In the genomic region with DNA sequence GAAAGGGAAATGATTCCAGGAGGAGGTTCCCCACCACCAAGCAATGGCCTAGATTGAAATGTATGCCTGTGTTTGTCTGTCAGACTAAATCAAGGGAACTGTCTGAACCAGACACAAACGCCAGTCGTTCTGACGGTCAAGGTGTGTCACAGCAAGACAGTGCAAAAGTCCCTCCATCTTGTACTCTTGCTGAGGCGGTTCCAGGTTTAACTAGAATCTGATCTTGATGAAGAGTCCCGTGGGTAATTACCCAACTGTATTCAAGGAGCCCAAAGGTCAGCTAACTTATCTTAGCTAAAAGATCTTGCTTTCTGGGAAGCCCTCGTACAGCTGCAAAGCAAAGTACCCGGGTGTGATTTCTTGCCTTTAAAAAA, we compare ENCODE assay signal across 8 mouse cellular contexts. TPM values are rescaled to one million over a fixed set of nuclear protein-coding genes. Genes with fewer than 3 reads are reported as not detected.
DNase-seq lines count a peak whose midpoint lies in the region; ATAC-seq and TF ChIP-seq lines count a peak whose summit lies in the region.

No protein-coding gene starts in this region.

- no peak for TF ChIP-seq CTCF in hindbrain, postnatal 0 days (IDR thresholded peaks at IDR 0.05; ENCODE audit: low read depth)

- 80% methylated on average over 7 of the region's 7 CpGs for WGBS in kidney, embryonic 15.5 days
- WGBS in embryonic facial prominence, embryonic 10.5 days, result 82% methylated on average over 7 of the region's 7 CpGs
- WGBS in hindbrain, postnatal 0 days, result 85% methylated on average over 7 of the region's 7 CpGs
- WGBS in midbrain, embryonic 16.5 days, result 90% methylated on average over 7 of the region's 7 CpGs

- H3K9me3 ChIP-seq in kidney, embryonic 15.5 days (replicated peaks), result peaks cover 17% of the 10 kb centered on the region
- peaks cover 13% of the 10 kb centered on the region for H3K9me3 ChIP-seq in embryonic facial prominence, embryonic 10.5 days
- H3K9me3 ChIP-seq in hindbrain, postnatal 0 days (ENCODE audit: low read length), result no peaks in the 10 kb centered on the region
- H3K9me3 ChIP-seq in midbrain, embryonic 16.5 days (replicated peaks; ENCODE audit: control insufficient read depth, low read length, poor library complexity, severe bottlenecking), result 0 out of 2 replicates have a peak, but pooled peaks cover 2% of the 10 kb centered on the region

- peak overlapping the region; percentile 96 for H3K4me2 ChIP-seq in kidney, embryonic 15.5 days
- peak overlapping the region; percentile 87 for H3K4me2 ChIP-seq in hindbrain, postnatal 0 days (ENCODE audit: low read depth, low read length)
- peak overlapping the region; percentile 95 for H3K4me2 ChIP-seq in midbrain, embryonic 16.5 days (ENCODE audit: low read length)

- H3K9ac ChIP-seq in kidney, embryonic 15.5 days, result no peak overlapping the region
- no peak overlapping the region for H3K9ac ChIP-seq in hindbrain, postnatal 0 days (replicated peaks; ENCODE audit: low read length)
- H3K9ac ChIP-seq in midbrain, embryonic 16.5 days (ENCODE audit: low read depth, low read length), result peak overlapping the region; percentile 83; the same call in 1 of the 2 replicates

- H3K27ac ChIP-seq in kidney, embryonic 15.5 days, result peak overlapping the region; percentile 69; the same call in 1 of the 2 replicates
- peak overlapping the region; percentile 86; the same call in 1 of the 2 replicates for H3K27ac ChIP-seq in embryonic facial prominence, embryonic 10.5 days (replicated peaks)
- peak overlapping the region; percentile 62; the same call in 1 of the 2 replicates for H3K27ac ChIP-seq in hindbrain, postnatal 0 days
- H3K27ac ChIP-seq in midbrain, embryonic 16.5 days (ENCODE audit: low read length), result no peak overlapping the region

- peaks cover 11% of the 10 kb centered on the region for H3K4me1 ChIP-seq in kidney, embryonic 15.5 days
- peaks cover 14% of the 10 kb centered on the region for H3K4me1 ChIP-seq in embryonic facial prominence, embryonic 10.5 days
- H3K4me1 ChIP-seq in hindbrain, postnatal 0 days (ENCODE audit: insufficient read depth, low read length), result no peaks in the 10 kb centered on the region; the same call in 1 of the 2 replicates
- peaks cover 8% of the 10 kb centered on the region for H3K4me1 ChIP-seq in midbrain, embryonic 16.5 days (ENCODE audit: control insufficient read depth, insufficient read depth, low read length)

- H3K4me3 ChIP-seq in kidney, embryonic 15.5 days (replicated peaks), result peak overlapping the region; percentile 82
- peak overlapping the region; percentile 84 for H3K4me3 ChIP-seq in embryonic facial prominence, embryonic 10.5 days
- peak overlapping the region; percentile 63 for H3K4me3 ChIP-seq in hindbrain, postnatal 0 days (ENCODE audit: low read length)
- peak overlapping the region; percentile 79; the same call in 1 of the 2 replicates for H3K4me3 ChIP-seq in midbrain, embryonic 16.5 days (ENCODE audit: low read depth, low read length)

- no peak for DNase-seq in kidney, postnatal 25 days
- no peak for DNase-seq in embryonic facial prominence, embryonic 10.5 days (ENCODE audit: low spot score)
- DNase-seq in hindbrain, postnatal 0 days (ENCODE audit: low spot score), result no peak
- no peak for DNase-seq in Muller cell, postnatal 12 days (ENCODE audit: inconsistent ontology term)
- no peak for DNase-seq in cerebellum, postnatal 14 days
- no peak for DNase-seq in thymus, postnatal 25 days

- H3K36me3 ChIP-seq in kidney, embryonic 15.5 days, result peaks cover 38% of the 10 kb centered on the region
- H3K36me3 ChIP-seq in embryonic facial prominence, embryonic 10.5 days (replicated peaks), result peaks cover 37% of the 10 kb centered on the region
- peaks cover 24% of the 10 kb centered on the region for H3K36me3 ChIP-seq in hindbrain, postnatal 0 days (ENCODE audit: insufficient read depth, low read length)
- peaks cover 18% of the 10 kb centered on the region for H3K36me3 ChIP-seq in midbrain, embryonic 16.5 days (ENCODE audit: control insufficient read depth, insufficient read depth, low read length)

- H3K27me3 ChIP-seq in kidney, embryonic 15.5 days, result no peaks in the 10 kb centered on the region
- H3K27me3 ChIP-seq in embryonic facial prominence, embryonic 10.5 days (replicated peaks; ENCODE audit: low read depth, poor library complexity, severe bottlenecking), result no peaks in the 10 kb centered on the region
- no peaks in the 10 kb centered on the region for H3K27me3 ChIP-seq in hindbrain, postnatal 0 days (ENCODE audit: insufficient read depth, low read length)
- no peaks in the 10 kb centered on the region for H3K27me3 ChIP-seq in midbrain, embryonic 16.5 days (ENCODE audit: control insufficient read depth, insufficient read depth, low read depth, low read length)

- ATAC-seq in kidney, embryonic 15.5 days (replicated peaks; ENCODE audit: low FRiP score), result no peak
- no peak for ATAC-seq in hindbrain, postnatal 0 days
- no peak for ATAC-seq in midbrain, embryonic 16.5 days

RNA-seq across cellular contexts. Expression of gene 2210016F16Rik, which starts 0.5 kb away (rescaled TPM):
- 28.9 and 29.5 TPM in 2 replicates for polyA plus RNA-seq in kidney, embryonic 15.5 days (2015; fragmentation: Nextera tagmentation; extraction: Ambion mirVana)
- polyA plus RNA-seq in embryonic facial prominence, embryonic 10.5 days (2016; fragmentation: Nextera tagmentation; extraction: Ambion mirVana), result 23.8 and 24.4 TPM in 2 replicates
- total RNA-seq in hindbrain, postnatal 0 days (2014; rRNA removed), result 13.9 and 17.9 TPM in 2 replicates
- polyA plus RNA-seq in hindbrain, postnatal 0 days (2015; fragmentation: Nextera tagmentation; extraction: Ambion mirVana), result 19.8 and 20.3 TPM in 2 replicates
- 19.2 and 19.9 TPM in 2 replicates for polyA plus RNA-seq in midbrain, embryonic 16.5 days (2015; fragmentation: Nextera tagmentation; extraction: Ambion mirVana)

RNA-seq across cellular contexts. Expression of gene Rmi1, which starts 16.5 kb away (rescaled TPM):
- polyA plus RNA-seq in kidney, embryonic 15.5 days (2015; fragmentation: Nextera tagmentation; extraction: Ambion mirVana), result 26.2 and 27.3 TPM in 2 replicates
- polyA plus RNA-seq in embryonic facial prominence, embryonic 10.5 days (2016; fragmentation: Nextera tagmentation; extraction: Ambion mirVana), result 27.8 and 28.1 TPM in 2 replicates
- 10.8 and 11.1 TPM in 2 replicates for total RNA-seq in hindbrain, postnatal 0 days (2014; rRNA removed)
- polyA plus RNA-seq in hindbrain, postnatal 0 days (2015; fragmentation: Nextera tagmentation; extraction: Ambion mirVana), result 19.0 and 19.5 TPM in 2 replicates
- 21.3 and 23.8 TPM in 2 replicates for polyA plus RNA-seq in midbrain, embryonic 16.5 days (2015; fragmentation: Nextera tagmentation; extraction: Ambion mirVana)

RNA-seq across cellular contexts. Expression of gene Hnrnpk, which starts 17.6 kb away (rescaled TPM):
- polyA plus RNA-seq in kidney, embryonic 15.5 days (2015; fragmentation: Nextera tagmentation; extraction: Ambion mirVana), result 1,666 and 1,742 TPM in 2 replicates
- 2,126 and 2,130 TPM in 2 replicates for polyA plus RNA-seq in embryonic facial prominence, embryonic 10.5 days (2016; fragmentation: Nextera tagmentation; extraction: Ambion mirVana)
- total RNA-seq in hindbrain, postnatal 0 days (2014; rRNA removed), result 422 and 471 TPM in 2 replicates
- polyA plus RNA-seq in hindbrain, postnatal 0 days (2015; fragmentation: Nextera tagmentation; extraction: Ambion mirVana), result 910 and 964 TPM in 2 replicates
- 1,323 and 1,478 TPM in 2 replicates for polyA plus RNA-seq in midbrain, embryonic 16.5 days (2015; fragmentation: Nextera tagmentation; extraction: Ambion mirVana)

RNA-seq across cellular contexts. Expression of gene Kif27, which starts 26.6 kb away (rescaled TPM):
- polyA plus RNA-seq in kidney, embryonic 15.5 days (2015; fragmentation: Nextera tagmentation; extraction: Ambion mirVana), result 0.77 and 0.81 TPM in 2 replicates
- 0.73 and 0.86 TPM in 2 replicates for polyA plus RNA-seq in embryonic facial prominence, embryonic 10.5 days (2016; fragmentation: Nextera tagmentation; extraction: Ambion mirVana)
- total RNA-seq in hindbrain, postnatal 0 days (2014; rRNA removed), result 1.0 and 1.2 TPM in 2 replicates
- 1.6 and 1.7 TPM in 2 replicates for polyA plus RNA-seq in hindbrain, postnatal 0 days (2015; fragmentation: Nextera tagmentation; extraction: Ambion mirVana)
- 1.9 and 2.0 TPM in 2 replicates for polyA plus RNA-seq in midbrain, embryonic 16.5 days (2015; fragmentation: Nextera tagmentation; extraction: Ambion mirVana)
